Mouse (Mus musculus): ENCODE results near the gene Rpf2.

Gene Rpf2

DNA sequence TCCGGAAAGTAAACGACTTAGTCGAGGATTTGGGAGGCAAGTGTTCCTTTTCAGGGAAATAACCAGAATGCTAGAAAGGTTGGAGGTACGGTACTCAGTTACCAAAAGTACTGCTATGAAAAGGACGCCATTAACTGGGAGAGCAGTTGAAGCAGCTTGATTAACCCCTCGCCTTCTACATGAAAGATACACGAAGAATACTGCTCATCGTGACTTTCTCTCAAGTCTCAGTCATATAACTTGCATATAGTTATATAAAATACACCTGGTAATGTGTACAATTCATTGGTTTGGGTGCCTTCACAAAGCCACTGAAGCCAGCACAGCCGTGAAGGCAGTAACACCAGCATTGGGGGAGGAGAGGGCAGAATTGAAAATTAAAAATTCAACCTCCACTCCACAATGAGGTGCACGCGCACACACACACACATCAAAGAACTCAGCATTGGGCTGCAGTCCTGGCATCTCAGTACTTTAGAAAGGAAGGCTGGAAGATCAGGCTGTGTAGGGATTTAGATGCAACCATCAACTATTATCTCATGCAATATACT is 405 bp upstream of the Rpf2 start:
- DNase-seq: no peak

DNA sequence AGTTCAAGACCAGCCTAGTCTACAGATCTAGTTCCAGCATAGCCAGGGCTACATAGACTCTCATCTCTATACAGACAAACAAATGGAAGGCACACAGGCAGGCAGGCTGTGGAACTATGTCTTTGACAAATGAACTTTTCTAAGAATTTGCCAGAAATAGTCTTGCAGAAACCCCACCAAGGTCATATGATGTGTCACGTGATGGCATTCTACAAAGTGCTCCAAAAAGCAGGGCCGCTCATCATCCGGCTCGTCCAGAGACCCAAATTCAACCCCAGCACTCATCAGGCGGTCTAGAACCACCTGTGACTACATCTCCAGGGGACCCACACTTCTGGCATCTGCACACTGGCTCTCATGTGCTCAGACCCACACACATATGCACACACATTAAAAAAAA is 9.0 kb downstream of the Rpf2 start:
- no peak for DNase-seq

DNA sequence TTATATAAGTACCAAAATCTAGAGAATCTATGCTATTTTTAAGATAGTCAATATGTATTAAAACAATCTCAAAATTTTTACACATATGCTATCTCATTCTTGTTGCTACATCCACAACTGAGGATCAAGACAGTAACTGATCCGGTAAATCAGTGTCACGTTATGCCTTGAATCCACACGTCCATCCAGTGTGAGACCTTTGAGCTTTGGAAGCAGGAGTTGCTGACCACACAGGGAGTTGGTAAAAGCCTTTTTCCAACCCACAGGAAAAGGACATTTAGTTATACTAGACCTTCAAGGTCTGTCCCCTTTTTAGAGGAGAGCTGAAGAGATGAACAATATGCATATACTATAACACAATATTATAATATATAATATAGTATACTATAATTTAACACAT is 13.6 kb downstream of the Rpf2 start:
- DNase-seq: no peak

DNA sequence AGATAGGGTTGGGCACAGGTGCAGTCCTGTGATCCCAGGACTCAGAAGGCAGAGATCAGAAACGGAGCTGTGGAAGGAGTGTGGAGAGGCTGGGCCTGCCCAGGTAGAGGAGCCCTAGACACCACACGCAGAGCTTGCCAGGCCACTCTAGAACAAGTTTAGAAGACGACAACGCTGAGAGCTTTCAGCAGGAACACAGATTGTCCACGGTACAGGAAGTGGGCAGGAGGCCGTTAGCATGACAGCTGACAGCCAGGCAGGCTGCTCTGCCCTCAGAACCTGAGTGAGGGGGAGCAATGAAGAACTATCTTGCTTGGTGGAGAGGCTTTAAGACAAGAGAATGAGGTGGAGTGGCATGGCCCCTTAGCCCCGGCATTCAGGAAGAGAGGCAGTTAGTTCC is 14.4 kb downstream of the Rpf2 start:
- no peak for DNase-seq

DNA sequence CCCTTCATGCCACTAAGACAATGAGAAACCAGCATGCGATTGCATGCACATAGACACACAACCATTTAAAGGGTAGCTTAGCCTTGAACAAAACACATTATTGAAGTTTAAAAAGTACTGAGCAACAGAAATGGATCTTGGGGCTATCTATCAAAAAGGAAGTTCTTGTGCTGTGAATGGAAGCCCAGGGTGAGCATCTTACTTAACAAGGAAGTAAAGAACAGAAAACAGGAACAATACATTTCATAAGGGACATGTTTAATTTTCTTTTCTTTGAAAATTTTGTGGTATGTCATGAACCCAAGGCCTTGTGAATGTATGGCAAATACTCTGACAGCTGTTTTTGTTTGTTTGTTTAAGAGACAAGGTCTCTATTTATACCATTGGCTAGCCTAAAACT is 17.1 kb downstream of the Rpf2 start:
- DNase-seq: no peak

DNA sequence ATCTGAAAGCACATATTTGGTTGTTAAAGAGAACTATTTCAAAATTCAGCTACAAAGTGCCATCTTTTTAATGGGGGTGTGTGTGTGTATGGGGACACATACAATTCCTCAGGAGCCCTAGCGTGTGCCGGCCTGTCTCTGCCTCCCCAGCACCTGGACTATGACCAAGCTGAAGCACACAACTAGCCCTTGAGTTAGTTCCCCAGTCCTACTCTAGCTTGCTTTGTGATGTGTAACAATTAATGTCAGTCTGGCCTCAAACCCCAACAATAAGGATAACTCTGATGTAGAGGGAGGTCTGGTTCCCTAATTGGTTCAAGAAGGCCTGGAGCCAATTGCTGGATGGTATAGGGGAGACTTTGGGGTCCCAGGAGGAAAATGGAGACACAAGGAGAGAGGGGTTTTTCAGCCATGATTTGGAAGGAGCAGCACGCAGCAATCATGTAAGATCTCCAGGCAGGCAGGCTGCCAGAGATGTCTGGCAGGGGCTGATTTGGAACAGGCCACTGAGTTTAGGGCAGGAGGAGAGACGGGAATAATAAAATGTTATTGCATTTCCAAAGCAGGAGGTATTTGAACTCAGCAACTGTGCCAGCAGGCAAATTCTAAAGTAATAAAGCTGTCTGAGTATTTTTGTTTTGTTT is 19.1 kb downstream of the Rpf2 start:
- no peak for DNase-seq

DNA sequence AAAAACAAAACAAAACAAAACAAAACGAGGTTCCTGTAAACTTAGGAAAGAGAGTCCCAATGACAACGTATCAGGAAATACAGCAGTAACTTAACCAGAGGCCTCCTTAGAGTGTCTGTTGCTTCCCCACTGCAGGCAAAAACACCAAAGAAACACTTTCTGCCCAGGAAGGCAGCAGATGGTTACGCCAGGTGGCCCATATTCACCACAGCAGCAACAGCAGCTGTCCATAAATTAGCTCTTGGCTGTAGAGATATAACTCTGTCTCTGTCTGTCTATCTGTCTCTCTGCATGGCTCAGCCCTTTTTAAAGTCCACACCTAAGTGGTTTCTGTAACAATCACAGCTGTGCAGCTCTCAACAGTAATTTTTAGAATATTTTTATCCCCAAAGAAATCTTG is 28.0 kb downstream of the Rpf2 start:
- DNase-seq: no peak

DNA sequence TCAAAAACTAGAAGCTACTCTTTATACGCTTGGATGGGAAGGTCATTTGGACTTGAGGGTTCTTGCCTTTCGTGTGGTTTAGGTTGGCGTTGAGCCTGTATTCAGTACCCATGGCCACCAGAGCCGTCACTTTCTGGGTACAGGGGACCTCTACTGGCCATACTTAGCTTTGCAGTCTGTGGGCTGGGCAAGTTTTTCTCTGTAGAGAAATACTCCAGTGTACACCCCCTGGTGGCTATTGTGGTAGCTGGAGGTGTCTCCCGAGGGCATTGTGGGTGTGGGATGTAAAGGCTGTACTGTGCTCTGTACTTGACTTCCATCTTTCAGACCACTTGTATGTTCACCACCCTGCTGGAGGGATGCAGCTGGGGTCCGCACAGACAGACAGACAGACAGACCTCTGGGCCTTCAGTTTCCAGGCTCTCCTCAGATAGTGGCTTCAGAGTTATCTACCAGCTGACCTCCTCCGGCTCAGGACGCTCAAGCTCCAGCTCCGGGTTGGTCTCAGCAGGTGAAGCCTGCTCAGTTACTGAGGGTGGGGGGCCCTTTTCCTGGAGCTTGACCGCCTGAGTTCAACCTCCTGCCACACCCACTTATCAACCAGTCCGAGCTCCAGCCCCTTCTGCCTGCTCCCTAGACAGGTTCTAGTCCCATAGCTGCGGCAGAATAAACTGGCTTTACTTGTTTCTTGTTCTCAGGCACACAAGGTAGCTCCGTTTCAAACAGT is 34.2 kb downstream of the Rpf2 start:
- peak; percentile 90 for DNase-seq

DNA sequence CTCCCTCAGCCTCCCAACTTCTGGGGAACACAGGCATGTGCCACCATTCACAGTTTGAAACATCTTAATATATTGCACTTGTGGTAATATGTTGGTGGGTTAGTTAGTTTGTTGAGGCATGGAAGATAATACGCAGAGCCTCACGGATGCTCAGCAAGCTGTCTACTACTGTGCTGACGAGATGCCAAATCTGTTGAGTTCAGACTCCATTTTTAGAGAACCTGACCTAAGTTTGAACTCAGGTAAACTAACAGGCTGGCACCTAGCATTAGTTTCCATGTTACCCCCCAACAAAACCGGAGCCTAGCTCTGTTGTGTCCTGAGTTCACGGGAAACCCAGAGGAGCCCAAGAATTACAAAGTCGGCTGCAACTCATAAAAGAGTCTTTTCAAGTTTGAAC is 51.8 kb downstream of the Rpf2 start:
- no peak for DNase-seq

DNA sequence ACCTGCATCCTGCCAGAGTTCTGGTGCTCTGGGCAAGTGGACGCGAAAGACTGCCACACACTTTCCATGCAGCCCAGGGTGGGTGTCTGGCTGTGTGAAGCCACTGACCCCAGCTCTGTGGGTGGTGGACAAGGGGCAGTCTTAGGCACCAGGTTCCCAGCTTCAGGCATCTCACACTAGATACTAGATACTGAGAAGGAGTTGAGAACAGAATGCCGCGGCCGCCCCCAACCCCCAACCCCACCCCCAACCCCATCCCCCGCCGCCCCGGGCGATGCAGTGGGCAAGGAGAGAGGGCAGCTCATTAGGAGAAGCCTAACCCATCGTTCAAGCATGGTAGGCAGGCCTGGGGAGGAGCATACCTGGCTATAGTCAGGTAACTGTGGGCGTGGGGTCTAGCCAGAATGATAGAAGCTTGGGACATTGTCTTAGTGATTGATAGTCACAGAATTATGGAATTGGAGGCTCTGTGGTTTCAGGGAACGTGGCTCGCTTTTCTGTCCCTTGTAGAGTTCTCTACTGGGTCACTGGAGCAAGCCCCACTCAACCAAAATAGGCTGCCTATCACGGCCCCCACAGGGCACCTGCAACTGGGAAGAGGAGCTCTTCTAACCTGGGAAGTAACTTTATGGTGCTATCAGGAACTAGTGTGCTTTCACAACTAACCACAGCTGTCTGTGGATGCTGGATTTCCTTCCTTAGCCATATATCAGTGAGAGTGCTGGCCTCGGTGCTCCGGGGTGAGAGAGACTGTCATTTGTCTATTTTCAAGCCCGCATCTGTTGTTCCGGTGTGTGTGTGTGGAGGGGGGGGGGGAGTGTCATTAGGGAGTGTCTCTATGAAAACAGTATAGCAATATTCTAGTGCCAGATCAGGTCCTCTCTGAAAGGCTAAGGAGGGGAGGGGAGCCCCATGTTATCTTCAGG is 54.6 kb downstream of the Rpf2 start:
- no peak for DNase-seq

DNA sequence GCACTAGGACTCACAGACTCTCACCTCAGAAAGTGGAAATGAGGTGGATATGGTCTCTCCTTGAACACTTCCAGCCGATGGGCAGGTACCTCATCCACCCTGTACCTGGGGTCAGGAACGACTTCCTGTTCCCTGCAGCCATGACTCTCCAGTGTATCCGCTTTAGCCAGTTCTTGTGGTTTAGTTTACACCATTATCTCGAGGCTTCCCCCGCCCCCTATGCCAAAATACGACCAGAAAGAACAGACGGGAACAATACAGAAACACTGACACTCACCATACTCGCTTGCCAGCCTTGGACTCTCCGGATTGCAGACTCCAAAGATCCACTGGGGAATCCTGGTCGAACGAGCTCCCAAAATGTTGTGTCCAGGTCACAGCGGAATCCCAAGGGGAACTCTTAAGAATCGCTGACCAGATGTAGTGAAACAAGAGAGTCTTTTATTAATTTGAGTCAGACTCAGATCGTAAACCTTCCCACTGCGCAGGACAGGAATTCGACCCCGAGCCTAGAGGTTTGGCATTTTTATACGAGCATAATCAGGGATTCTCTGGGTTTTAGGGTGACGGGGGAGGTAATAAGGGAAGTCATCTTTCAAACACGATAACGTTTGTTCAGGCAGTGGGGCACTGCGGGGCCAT is 55.4 kb downstream of the Rpf2 start:
- DNase-seq: no peak

DNA sequence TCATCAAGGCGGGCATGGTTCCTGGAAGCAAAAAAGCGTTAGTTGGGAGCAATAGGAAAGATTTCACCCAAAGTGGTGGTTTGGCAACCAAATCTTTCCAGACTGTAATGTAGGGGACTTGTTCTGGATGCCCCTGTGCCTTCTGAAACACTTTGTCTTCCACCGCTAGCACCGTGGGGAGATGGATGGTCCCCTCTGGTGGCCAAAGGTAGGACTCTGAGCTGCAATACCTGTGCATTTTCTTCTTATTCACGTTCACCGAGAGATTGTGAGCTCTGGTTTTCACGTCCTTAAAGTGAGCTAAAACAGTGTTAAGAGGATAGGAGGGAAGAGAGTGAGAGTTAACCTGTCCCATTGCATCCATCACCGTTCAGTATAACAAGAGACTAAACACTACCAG is 56.0 kb downstream of the Rpf2 start:
- DNase-seq: no peak

DNA sequence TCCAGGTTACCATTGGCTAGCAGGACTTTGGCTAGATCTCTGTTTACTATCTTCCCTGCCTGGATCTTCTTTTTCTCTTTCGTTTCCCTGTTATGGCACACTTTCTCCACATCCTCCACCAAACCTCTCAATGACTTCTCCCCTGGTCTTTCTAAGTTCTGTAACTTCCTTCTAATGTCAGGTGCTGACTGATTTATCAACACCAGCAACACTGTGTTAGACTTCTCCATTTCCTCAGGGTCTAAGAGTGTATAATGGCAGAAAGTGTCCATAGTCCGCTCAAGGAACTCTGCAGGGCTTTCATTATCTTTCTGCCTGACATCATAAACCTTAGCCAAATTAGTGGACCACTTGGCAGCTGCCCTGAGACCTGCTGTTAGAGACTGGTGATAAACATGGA is 57.1 kb downstream of the Rpf2 start:
- DNase-seq: no peak

DNA sequence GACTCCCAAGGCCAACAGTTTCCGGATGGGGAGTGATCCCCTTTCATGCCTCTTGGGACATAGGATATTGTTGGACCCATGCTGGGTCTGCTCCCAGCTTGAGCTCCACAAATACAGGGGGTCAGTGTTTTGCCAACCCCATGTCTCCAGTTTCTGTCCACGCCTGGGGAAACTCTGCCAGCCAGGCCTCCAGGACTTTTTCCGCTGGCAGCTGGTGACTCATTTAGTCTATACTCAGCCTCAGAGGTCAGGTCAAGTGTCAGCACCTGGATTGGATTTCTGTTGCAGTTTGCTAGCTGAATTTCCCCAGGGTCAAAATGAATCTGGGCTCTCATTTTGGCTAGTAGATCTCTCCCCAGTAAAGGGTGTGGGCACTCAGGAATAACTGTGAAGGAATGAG is 58.0 kb downstream of the Rpf2 start:
- no peak for DNase-seq

DNA sequence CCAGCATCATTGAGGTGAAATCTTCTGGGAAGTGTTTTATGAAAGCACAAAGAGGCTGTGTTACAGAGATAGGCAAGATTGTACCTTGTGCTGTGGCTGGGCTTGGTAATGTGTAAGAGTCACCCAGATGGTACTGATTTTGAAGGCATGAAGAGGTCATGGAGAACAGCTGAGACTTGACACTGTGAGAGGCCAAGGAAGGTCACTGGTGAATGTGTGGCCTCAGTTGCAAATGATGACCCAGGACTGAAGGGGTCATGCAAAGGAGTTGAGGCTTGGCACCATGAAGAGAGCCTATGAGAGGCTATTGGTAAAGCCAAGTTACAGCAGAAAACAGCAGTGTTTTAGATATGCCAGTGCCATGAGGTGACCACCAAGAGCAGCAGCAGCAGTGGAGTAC is 60.9 kb downstream of the Rpf2 start:
- DNase-seq: no peak

DNA sequence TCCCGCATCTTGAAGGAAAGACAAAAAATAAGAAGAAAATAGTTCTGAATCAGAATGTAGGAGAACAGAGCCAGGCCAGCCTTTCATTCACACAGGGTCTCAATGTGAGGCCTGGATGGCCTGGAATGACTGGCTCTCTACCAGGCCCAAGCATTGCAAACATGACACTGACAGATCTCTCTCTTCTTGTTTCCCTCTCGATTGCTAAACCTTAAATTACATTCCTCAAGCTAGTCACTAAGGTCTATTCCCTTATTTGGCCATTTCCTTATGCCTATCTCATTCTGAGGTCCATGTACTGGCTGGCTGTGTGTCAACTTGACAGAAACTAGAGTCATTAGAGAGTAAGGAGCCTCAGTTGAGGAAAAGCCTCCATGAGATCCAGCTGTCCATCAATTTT is 66.8 kb downstream of the Rpf2 start:
- DNase-seq: no peak

DNA sequence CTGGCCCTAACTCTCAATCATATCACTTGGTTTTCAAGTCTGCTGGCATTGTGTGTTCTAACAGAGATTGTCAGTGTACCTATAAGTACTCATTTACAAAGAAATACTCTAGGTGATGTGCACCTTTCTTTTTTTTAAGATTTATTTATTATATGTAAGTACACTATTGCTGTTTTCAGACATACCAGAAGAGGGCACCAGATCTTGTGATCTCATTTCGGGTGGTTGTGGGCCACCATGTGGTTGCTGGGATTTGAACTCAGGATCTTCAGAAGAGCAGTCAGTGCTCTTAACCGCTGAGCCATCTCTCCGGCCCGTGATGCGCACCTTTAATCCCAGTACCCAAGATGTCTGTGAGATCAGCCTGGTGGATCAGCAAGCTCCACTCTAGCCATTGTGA is 67.7 kb downstream of the Rpf2 start:
- DNase-seq: no peak

DNA sequence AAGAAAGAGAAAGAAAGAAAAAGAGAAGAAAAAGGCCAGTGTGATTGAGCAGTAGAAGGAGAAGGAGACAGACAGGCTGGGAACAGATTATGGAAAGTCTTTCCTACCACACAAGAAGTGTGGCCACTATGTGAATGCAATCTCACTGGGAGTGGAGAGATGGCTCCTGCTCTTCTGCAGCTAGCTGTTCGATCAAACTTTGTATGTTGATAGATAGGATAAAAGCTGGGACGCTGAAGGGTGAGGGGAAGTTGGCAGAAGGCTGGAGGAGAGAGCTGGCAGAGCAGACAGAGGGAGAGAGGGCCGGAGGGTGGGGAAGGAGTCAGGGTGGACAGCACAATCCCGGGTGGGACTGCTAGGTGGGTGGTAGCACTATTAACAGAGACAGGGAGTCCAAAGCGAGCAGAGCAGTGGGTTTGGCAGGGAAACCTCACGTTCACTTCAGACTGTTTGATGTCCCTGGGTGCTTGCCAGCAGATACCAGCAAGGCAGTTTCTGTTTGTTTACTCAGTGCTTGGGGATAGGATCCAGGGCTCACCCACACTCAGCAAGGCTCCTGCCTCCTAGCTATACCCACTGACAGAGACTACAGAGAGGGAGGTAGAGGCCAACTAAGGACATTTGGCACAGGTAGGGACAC is 69.4 kb downstream of the Rpf2 start:
- DNase-seq: peak; percentile 40

All from right cerebral cortex, postnatal 14 days (tissue).